Mouse (Mus musculus) heart, adult 2 months (tissue): ENCODE results near the gene Uhmk1. TPM values are rescaled to one million over a fixed set of nuclear protein-coding genes. Genes with fewer than 3 reads are reported as not detected.
"Not testable (repeated sequence)": the region's sequence is repeated elsewhere in the genome, so short reads cannot be mapped to it uniquely, and the experiment has no call there.

Experiments
- DNase-seq, 2 experiments: peaks; one replicate each; pipeline ENCODE4 v3.0.0; 2021
- H3K27ac ChIP-seq: fragments of 200-600 bp; 2 replicates; pipeline ENCODE4 v1.8.1; 2022
- H3K27me3 ChIP-seq: fragments of 200-500 bp; 2 replicates; pipeline ENCODE4 v1.6.1; 2012; ENCODE audit warnings: mild to moderate bottlenecking, low read length, inconsistent platforms, mixed read lengths; ENCODE audit not compliant: control insufficient read depth, insufficient read depth
- H3K36me3 ChIP-seq: fragments of 200-500 bp; 2 replicates; pipeline ENCODE4 v1.6.1; 2012; ENCODE audit warnings: low read length, inconsistent platforms; ENCODE audit not compliant: control insufficient read depth, insufficient read depth
- H3K4me1 ChIP-seq: fragments of 200-500 bp; 2 replicates; pipeline ENCODE4 v1.6.1; 2011; ENCODE audit warnings: low read length; ENCODE audit not compliant: control insufficient read depth, insufficient read depth
- H3K4me3 ChIP-seq: fragments of 200-600 bp; 2 replicates; pipeline ENCODE4 v1.8.1; 2022
- H3K79me2 ChIP-seq: fragments of 200-500 bp; replicated peaks from 2 replicates; pipeline ENCODE4 v1.6.1; 2012; ENCODE audit warnings: mild to moderate bottlenecking, inconsistent platforms, low read length, moderate library complexity, mixed read lengths; ENCODE audit not compliant: control insufficient read depth, insufficient read depth
- H3K9ac ChIP-seq: fragments of 200-500 bp; 2 replicates; pipeline ENCODE4 v1.6.1; 2012; ENCODE audit warnings: low read depth, mild to moderate bottlenecking, control low read depth, inconsistent platforms, low read length, mixed read lengths
- CTCF ChIP-seq: fragments of 200-600 bp; IDR thresholded peaks from 2 replicates; pipeline ENCODE4 v1.8.1; 2022; ENCODE audit warnings: antibody characterized with exemption, mild to moderate bottlenecking, moderate library complexity
- EP300 ChIP-seq: fragments of 200-500 bp; IDR thresholded peaks from 2 replicates; pipeline ENCODE4 v1.6.1; 2011; ENCODE audit warnings: low read depth, low read length, control low read depth; ENCODE audit not compliant: insufficient read depth
- POLR2A ChIP-seq: fragments of 200-500 bp; IDR thresholded peaks from 2 replicates; pipeline ENCODE4 v1.6.1; 2011; ENCODE audit warnings: mild to moderate bottlenecking, low read depth, low read length, control low read depth; ENCODE audit not compliant: insufficient read depth
- WGBS: fragments of 180-500 bp; shearing (Covaris S2); methylation state at CpG from one replicate; pipeline ENCODE4 v1.1.7; 2018; 5-methylcytosine and 5-hydroxymethylcytosine counted together
- intact Hi-C: fragments of 180-260 bp; cut with DNase I; formaldehyde crosslinking; loops from one replicate; pipeline ENCODE4 v1.15.1; 2025
- long read RNA-seq: library from polyadenylated mRNA; stranded (forward); transcript quantifications from one replicate; pipeline ENCODE4 v2.0.0, GENCODE M21; 2021
- polyA plus RNA-seq: library from polyadenylated mRNA; depleted of rRNA; stranded (reverse); fragments of >200 nt; gene quantifications from 2 replicates; pipeline ENCODE4 v1.2.3, GENCODE M21; 2012; rRNA removed
- total RNA-seq, 2 experiments: library from RNA; stranded (reverse); gene quantifications; 2 replicates each; pipeline ENCODE4 v1.2.3; 2021

The Uhmk1 gene
- 10 to 100 TPM; 21.7 to 23.4 TPM for total RNA-seq
- 6.5 and 14.9 TPM in 2 replicates for polyA plus RNA-seq
- long read RNA-seq, partial matches to known transcripts: 0 of 1 reads
- long read RNA-seq, other reads (novel, unspliced or antisense): 1 of 1 reads

DNA sequence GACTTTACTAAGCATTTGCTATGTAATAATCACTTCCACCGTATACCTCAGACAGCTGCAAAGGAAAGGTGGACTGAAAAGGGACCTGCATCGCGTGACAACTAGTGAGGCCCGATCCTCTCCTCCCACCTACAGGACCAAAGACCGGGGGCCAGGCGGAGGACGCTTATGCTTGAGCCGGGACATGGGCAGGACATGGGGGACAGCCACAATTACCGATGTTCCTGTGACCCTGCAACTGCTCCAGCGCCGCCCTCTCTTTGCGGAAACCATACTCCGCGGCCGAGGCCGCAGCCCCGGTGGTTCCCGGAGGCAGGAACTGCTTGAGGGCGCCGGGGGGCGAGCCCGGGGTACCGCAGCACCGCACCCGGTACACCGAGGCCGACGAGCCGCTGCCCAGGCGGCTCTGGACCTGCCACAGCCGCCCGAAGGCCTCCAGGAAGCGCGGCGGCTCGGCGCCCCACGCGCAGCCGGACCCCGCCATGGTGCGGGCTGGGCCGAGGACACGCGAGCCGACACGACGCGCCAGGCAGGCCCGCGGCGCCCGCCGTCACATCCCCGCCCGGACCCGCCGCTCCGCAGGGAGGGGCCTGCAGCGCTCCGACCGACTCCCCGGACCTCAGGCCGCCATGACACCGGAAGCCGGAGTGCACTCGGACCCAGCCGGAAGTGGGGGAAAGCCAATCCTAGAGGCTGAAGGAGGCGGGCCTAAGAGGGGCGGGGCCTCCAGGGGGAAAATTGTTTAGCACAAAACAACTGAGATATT, at the start of gene Uhmk1:
Gene Uhmk1 (minus strand): TSS at position 641 of the 766 bp plus-strand sequence.
- Histone ChIP-seq H3K27me3 (no peaks in the 10 kb centered on the region), H3K27ac (peak within 1 kb of the TSS; percentile 90), H3K4me1 (no peaks in the 10 kb centered on the region), H3K4me3 (peak within 1 kb of the TSS; percentile 86), H3K9ac (peak within 1 kb of the TSS; percentile 93), H3K79me2 (peaks cover 3% of the 10 kb centered on the region; the same call in 1 of the 2 replicates), H3K36me3 (no peaks in the 10 kb centered on the region)
- under 1% methylated on average over 53 of the region's 70 CpGs for WGBS
- DNase-seq: peak; percentile 91 to 92
- intact Hi-C loops: no loop called here
- TF ChIP-seq EP300 (no peak), CTCF (no peak), POLR2A (peak; percentile 63; the same call in 1 of the 2 replicates)

DNA sequence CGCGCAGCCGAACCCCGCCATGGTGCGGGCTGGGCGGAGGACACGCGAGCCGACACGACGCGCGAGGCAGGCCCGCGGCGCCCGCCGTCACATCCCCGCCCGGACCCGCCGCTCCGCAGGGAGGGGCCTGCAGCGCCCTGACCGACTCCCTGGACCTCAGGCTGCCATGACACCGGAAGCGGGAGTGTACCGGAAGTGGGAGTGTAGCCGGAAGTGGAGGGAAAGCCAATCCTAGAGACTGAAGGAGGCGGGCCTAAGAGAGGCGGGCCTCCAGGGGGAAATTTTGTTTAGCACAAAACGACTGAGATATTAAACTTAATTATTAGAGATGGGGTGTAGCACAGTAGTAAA, 40.3 kb upstream of the Uhmk1 start:
- H3K36me3 ChIP-seq: no peaks in the 10 kb centered on the region
- WGBS: 3% methylated on average over 32 of the region's 32 CpGs
- peak overlapping the region; percentile 69 for H3K4me3 ChIP-seq
- intact Hi-C loops: no loop called here
- DNase-seq: peak; percentile 86 to 88
- H3K27me3 ChIP-seq: no peaks in the 10 kb centered on the region
- TF ChIP-seq POLR2A: peak; percentile 70
- no peak for TF ChIP-seq CTCF
- H3K9ac ChIP-seq: peak overlapping the region; percentile 95
- H3K4me1 ChIP-seq: no peaks in the 10 kb centered on the region
- peak overlapping the region; percentile 66 for H3K27ac ChIP-seq
- H3K79me2 ChIP-seq: no peaks in the 10 kb centered on the region

DNA sequence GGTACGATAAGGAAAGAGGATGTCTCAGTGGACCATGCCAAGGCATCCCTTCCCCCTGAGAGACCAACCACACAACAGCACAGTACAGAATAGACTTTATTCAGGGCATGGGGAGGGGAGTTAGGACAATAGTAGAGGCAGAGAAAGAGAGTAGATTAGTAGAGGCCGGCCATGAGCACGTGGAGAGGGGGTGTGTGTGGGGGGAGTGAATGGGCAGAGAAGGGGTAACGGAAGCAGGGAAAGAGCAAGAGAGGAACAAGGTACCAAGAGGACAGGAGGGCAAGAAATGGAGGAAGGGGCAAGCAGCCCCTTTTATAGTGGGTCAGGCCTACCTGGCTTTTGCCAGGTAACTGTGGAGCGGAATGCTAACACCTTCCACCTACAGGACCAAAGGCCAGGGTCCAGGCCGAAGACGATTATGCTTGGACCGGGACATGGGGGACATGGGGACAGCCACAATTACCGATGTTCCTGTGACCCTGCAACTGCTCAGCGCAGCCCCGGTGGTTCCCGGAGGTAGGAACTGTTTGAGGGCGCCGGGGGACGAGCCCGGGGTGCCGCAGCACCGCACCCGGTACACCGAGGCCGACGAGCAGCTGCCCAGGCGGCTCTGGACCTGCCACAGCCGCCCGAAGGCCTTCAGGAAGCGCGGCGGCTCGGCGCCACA, 39.8 kb upstream of the Uhmk1 start:
- no peaks in the 10 kb centered on the region for H3K36me3 ChIP-seq
- TF ChIP-seq CTCF (no peak), EP300 (no peak), POLR2A (no peak)
- intact Hi-C loops: no loop called here
- no peaks in the 10 kb centered on the region for H3K27me3 ChIP-seq
- no peaks in the 10 kb centered on the region for H3K4me1 ChIP-seq
- peak overlapping the region; percentile 95 for H3K9ac ChIP-seq
- H3K4me3 ChIP-seq: peak overlapping the region; percentile 69
- H3K27ac ChIP-seq: peak overlapping the region; percentile 66
- no peaks in the 10 kb centered on the region for H3K79me2 ChIP-seq
- WGBS: 24% methylated on average over 30 of the region's 30 CpGs
- DNase-seq: no peak

DNA sequence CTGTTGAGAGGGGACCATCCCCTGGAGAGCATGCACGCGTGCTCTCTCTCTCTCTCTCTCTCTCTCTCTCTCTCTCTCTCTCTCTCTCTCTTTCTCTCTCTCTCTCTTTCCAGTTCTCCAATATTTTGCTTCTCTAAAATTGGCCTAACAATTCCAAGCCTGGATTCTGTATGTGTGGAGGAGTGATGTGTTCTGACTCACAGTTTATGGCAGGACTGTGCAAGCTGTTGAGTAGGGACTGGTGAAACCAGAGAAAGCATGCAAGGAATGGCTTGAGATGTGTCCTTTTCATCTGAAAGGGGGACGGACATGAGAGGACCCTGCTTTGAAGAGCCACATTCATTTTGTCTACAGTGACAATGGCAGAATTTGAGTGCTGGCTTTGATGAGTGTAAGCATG, 29.8 kb upstream of the Uhmk1 start:
- TF ChIP-seq EP300: no peak
- no peak for TF ChIP-seq POLR2A
- no peak for TF ChIP-seq CTCF
- Histone ChIP-seq H3K27ac (no peak overlapping the region), H3K9ac (no peak overlapping the region), H3K79me2 (no peaks in the 10 kb centered on the region), H3K27me3 (no peaks in the 10 kb centered on the region), H3K36me3 (no peaks in the 10 kb centered on the region), H3K4me3 (no peak overlapping the region), H3K4me1 (no peaks in the 10 kb centered on the region)
- WGBS: 86% methylated on average over 3 of the region's 3 CpGs
- intact Hi-C loops: no loop called here
- no peak for DNase-seq

DNA sequence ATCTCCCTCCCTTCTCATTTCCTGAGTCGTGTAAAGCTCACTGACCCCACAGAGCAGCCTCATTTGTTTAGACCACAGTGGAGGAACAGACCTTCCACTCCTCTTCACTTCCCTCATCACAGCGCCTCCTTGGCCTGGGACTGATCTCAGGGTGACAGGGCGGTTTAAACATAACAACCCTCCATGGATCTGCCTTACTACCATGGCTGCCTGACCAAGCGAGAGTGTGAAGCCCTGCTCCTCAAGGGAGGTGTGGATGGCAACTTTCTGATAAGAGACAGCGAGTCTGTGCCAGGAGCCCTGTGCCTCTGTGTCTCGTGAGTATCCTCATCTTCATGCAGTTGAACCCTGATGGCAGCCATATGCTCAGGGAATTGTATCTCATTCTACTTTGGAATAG, 17.5 kb upstream of the Uhmk1 start, which contains the start of gene Sh2d1b2:
Gene Sh2d1b2 (plus strand): TSS at position 62 of the 400 bp plus-strand sequence.
- H3K79me2 ChIP-seq, intact Hi-C loops, H3K27ac ChIP-seq, H3K36me3 ChIP-seq, H3K4me1 ChIP-seq, H3K4me3 ChIP-seq, DNase-seq, H3K27me3 ChIP-seq, H3K9ac ChIP-seq: not testable (repeated sequence)
- whole genome bisulfite sequencing: 46% methylated on average over 6 of the region's 6 CpGs

DNA sequence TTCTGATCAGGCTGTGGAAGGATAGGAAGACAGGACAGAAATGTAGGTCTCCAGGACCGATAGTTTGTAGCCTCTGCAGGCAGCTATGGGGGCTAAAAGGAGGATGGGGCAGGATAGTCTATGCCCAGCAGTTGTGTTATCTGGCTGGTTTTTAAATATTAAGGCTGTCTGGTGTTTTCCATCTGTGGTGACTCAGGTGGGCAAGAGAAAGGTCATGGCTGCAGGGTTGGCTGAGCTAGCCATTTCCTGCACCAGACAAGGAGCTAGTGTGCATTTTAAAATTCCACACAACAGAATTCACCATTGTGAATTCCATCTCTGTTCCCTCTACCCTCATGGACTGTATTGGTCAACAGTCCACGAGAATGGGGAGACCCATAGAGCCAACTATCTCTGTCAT, 8.1 kb upstream of the Uhmk1 start:
- DNase-seq: no peak
- no peak overlapping the region for H3K9ac ChIP-seq
- intact Hi-C loops: no loop called here
- 69% methylated on average over 2 of the region's 2 CpGs for WGBS
- no peaks in the 10 kb centered on the region for H3K79me2 ChIP-seq
- H3K27ac ChIP-seq: no peak overlapping the region
- TF ChIP-seq CTCF (no peak), POLR2A (no peak), EP300 (no peak)
- no peak overlapping the region for H3K4me3 ChIP-seq
- no peaks in the 10 kb centered on the region for H3K4me1 ChIP-seq
- H3K36me3 ChIP-seq: no peaks in the 10 kb centered on the region
- no peaks in the 10 kb centered on the region; the same call in 1 of the 2 replicates for H3K27me3 ChIP-seq
